Mouse (Mus musculus) midbrain, embryonic 11.5 days (tissue): ENCODE measurements around the gene Gpd2. TPM values are rescaled to one million over a fixed set of nuclear protein-coding genes. Genes with fewer than 3 reads are reported as not detected.

Experiments used
- ATAC-seq: fragments of 200-750 bp; cut with Nextera tagmentation; 2 replicates; pipeline ENCODE4 v1.8.0; 2017; ENCODE audit warnings: moderate TSS enrichment, moderate library complexity; ENCODE audit not compliant: low FRiP score
- DNase-seq: peaks from one replicate; pipeline ENCODE4 v3.0.0; 2015; ENCODE audit warnings: low spot score; ENCODE audit errors: missing footprints
- H3K27ac ChIP-seq: fragments of 300-500 bp; sonication (generic); 2 replicates; pipeline ENCODE4 v1.5.1; 2014; ENCODE audit warnings: low read depth, low read length
- H3K27me3 ChIP-seq: fragments of 300-500 bp; sonication (generic); 2 replicates; pipeline ENCODE4 v1.6.1; 2014; ENCODE audit warnings: mild to moderate bottlenecking, low read length, moderate library complexity, mixed read lengths; ENCODE audit not compliant: control insufficient read depth, insufficient read depth
- H3K36me3 ChIP-seq: fragments of 300-500 bp; sonication (generic); 2 replicates; pipeline ENCODE4 v1.6.1; 2014; ENCODE audit warnings: mild to moderate bottlenecking, low read length, moderate library complexity, mixed read lengths; ENCODE audit not compliant: control insufficient read depth, insufficient read depth
- H3K4me1 ChIP-seq: fragments of 300-500 bp; sonication (generic); 2 replicates; pipeline ENCODE4 v1.6.1; 2014; ENCODE audit warnings: low read length; ENCODE audit not compliant: control insufficient read depth, insufficient read depth
- H3K4me2 ChIP-seq: fragments of 300-500 bp; sonication (generic); 2 replicates; pipeline ENCODE4 v1.6.1; 2014; ENCODE audit warnings: mild to moderate bottlenecking, moderate library complexity
- H3K4me3 ChIP-seq: fragments of 300-500 bp; sonication (generic); 2 replicates; pipeline ENCODE4 v1.5.1; 2014; ENCODE audit warnings: low read depth, low read length
- H3K9ac ChIP-seq: fragments of 300-500 bp; sonication (generic); 2 replicates; pipeline ENCODE4 v1.6.1; 2014; ENCODE audit warnings: low read length
- H3K9me3 ChIP-seq: fragments of 300-500 bp; sonication (generic); 2 replicates; pipeline ENCODE4 v1.6.1; 2016; ENCODE audit warnings: low read length; ENCODE audit not compliant: control insufficient read depth
- WGBS: fragments of 180-500 bp; shearing (Covaris S2); extraction: QIAGEN DNeasy Blood & Tissue Kit; methylation state at CpG from one replicate; pipeline ENCODE4 v1.1.7; 2014; 5-methylcytosine and 5-hydroxymethylcytosine counted together
- polyA plus RNA-seq: library from polyadenylated mRNA; unstranded; fragments of >200 nt; fragmentation: Nextera tagmentation; extraction: Ambion mirVana; gene quantifications from 2 replicates; pipeline ENCODE4 v1.2.1, GENCODE M21; 2014

Gpd2 gene
- polyA plus RNA-seq, 1 experiment from 2014 or later, result 15.8 TPM

DNA sequence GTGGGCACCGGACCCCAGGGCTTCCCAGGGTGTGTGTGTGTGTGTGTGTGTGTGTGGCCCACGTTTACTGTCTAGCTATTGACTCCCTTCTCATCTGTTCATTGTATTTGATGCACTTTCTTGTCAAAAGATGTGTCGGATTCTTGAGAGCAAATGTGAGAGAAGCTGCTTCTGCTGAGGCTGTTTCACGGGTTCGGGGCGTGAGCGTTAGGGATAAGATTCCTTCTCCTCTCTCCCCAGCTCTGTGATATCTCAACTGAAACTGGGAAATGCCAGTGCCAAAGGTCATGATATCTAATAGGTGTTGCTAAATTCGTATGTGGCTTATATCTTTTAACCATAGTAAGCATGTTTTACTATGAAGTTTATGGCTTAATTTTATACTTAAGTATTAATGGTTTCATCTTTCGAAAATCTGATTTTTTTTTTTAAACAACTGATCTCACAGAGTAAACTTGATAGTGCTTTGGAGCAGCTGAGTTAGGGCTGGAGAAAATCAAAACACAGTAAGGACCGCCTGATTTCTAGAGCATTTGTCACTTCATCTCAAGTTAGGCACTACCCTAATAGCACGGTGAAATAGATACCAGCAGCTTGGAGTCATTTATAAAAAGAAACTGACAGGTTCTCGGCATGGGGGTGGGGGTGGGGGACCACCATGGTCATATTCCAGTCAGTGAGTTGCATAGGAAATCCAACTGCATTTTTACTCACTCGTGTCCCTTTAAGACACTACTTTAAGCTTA lies 32.4 kb downstream of the Gpd2 start:
- Histone ChIP-seq H3K36me3 (no peaks in the 10 kb centered on the region), H3K4me3 (no peak overlapping the region), H3K27ac (no peak overlapping the region), H3K4me2 (no peak overlapping the region), H3K9me3 (no peaks in the 10 kb centered on the region), H3K27me3 (peaks cover 16% of the 10 kb centered on the region), H3K4me1 (peaks cover 9% of the 10 kb centered on the region; the same call in 1 of the 2 replicates), H3K9ac (no peak overlapping the region)
- ATAC-seq (no peak), DNase-seq (peak; percentile 23)
- 76% methylated on average over 13 of the region's 13 CpGs for WGBS

DNA sequence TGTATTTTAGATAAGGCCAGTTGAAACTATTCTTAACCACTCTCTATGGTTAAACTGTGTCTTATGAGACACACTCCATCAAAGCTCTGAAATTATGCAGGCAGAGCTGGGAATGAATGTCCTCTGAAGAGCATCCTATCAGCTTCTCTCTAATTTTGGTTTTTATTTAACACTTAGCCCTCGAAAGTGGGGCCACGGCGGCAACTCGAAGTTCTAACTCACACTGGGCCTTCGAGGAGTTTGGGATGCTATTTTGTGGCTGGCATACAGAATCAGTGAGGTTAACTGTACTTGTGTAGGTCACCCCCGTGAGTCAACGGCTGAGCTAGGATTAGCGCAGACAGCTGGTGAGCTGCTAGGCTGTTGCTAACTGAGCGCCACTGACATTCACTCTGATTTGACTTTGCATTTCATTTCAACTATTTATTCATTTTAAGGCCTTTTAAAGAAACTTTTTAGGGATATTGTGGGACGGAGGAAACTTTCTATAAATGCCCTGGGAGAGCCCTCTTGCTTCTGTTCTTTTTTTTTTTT lies 42.8 kb downstream of the Gpd2 start:
- no peaks in the 10 kb centered on the region for H3K4me1 ChIP-seq
- peak; percentile 59 for DNase-seq
- H3K27ac ChIP-seq, result no peak overlapping the region
- H3K9ac ChIP-seq, result no peak overlapping the region
- WGBS, result 75% methylated on average over 10 of the region's 10 CpGs
- no peak overlapping the region for H3K4me3 ChIP-seq
- H3K36me3 ChIP-seq, result no peaks in the 10 kb centered on the region
- H3K9me3 ChIP-seq, result no peaks in the 10 kb centered on the region
- ATAC-seq, result no peak
- H3K27me3 ChIP-seq, result no peaks in the 10 kb centered on the region
- no peak overlapping the region for H3K4me2 ChIP-seq

DNA sequence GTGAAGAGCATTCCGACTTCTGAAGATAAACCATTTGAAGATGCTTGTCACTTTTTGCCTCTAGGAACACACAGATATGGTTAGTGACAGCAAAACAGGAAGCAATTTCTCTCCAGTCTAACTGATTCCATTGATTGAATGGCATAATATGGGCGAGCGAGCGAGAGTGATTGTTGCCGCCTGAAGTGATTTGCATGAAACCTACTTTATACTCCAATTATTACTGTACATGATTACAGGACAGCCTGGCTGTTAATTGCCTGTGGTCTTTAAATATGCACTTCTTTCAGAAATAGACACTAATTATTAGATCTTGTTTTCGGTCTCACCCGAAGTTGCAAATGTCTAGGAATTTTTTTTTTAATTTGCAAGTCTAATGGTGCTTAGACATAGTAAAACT lies 46.4 kb downstream of the Gpd2 start:
- WGBS, result 91% methylated on average over 7 of the region's 7 CpGs
- no peak overlapping the region for H3K27ac ChIP-seq
- DNase-seq (no peak), ATAC-seq (no peak)
- H3K4me1 ChIP-seq, result no peaks in the 10 kb centered on the region; the same call in 1 of the 2 replicates
- H3K9ac ChIP-seq, result no peak overlapping the region
- no peaks in the 10 kb centered on the region for H3K27me3 ChIP-seq
- no peaks in the 10 kb centered on the region; the same call in 1 of the 2 replicates for H3K36me3 ChIP-seq
- no peak overlapping the region for H3K4me2 ChIP-seq
- H3K9me3 ChIP-seq, result no peaks in the 10 kb centered on the region
- no peak overlapping the region for H3K4me3 ChIP-seq

- no peaks in the 10 kb centered on the region; the same call in 1 of the 2 replicates for H3K4me1 ChIP-seq
- no peaks in the 10 kb centered on the region; the same call in 1 of the 2 replicates for H3K36me3 ChIP-seq
- 75% methylated on average over 4 of the region's 4 CpGs for WGBS
- no peak overlapping the region for H3K4me3 ChIP-seq
- no peaks in the 10 kb centered on the region for H3K9me3 ChIP-seq
- H3K9ac ChIP-seq, result no peak overlapping the region
- no peak overlapping the region for H3K4me2 ChIP-seq
- ATAC-seq (no peak), DNase-seq (no peak)
- no peaks in the 10 kb centered on the region for H3K27me3 ChIP-seq
- H3K27ac ChIP-seq, result no peak overlapping the region
Measured at GRCm38 (mm10) chr2:57285197-57285596, 47.8 kb downstream of the Gpd2 start.

GRCm38 (mm10) chr2:57287986-57288385 lies 50.6 kb downstream of the Gpd2 start:
- Histone ChIP-seq H3K9ac (no peak overlapping the region), H3K4me2 (no peak overlapping the region), H3K4me3 (no peak overlapping the region), H3K4me1 (no peaks in the 10 kb centered on the region; the same call in 1 of the 2 replicates), H3K36me3 (no peaks in the 10 kb centered on the region; the same call in 1 of the 2 replicates), H3K9me3 (no peaks in the 10 kb centered on the region), H3K27ac (no peak overlapping the region), H3K27me3 (no peaks in the 10 kb centered on the region)
- DNase-seq (peak; percentile 33), ATAC-seq (no peak)
- 76% methylated on average over 1 of the region's 1 CpGs for WGBS

DNA sequence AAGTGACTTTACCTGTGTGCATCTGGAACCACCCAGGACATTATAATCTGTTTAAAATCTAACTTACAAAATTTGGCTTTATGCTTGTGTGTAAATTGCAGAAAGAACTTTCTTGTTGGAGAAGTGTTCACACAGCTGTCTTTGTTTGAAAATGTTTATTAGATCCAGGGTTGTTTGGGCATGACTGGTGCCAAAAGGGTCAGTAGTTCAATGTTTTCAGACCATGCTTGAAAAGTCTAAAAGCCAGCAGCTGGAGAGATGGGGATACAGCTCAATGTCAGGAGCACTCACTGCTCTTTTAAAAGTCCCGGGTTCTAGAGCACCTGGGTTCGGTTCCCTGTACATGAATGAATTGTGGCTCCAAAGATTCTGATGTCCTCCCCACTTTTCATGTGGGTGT lies 56.1 kb downstream of the Gpd2 start:
- DNase-seq, result peak; percentile 28
- H3K9ac ChIP-seq, result no peak overlapping the region
- H3K27me3 ChIP-seq, result no peaks in the 10 kb centered on the region
- H3K4me2 ChIP-seq, result no peak overlapping the region
- no peaks in the 10 kb centered on the region for H3K4me1 ChIP-seq
- H3K4me3 ChIP-seq, result no peak overlapping the region
- H3K36me3 ChIP-seq, result no peaks in the 10 kb centered on the region; the same call in 1 of the 2 replicates
- no peak for ATAC-seq
- H3K27ac ChIP-seq, result no peak overlapping the region
- H3K9me3 ChIP-seq, result no peaks in the 10 kb centered on the region
- 88% methylated on average over 2 of the region's 2 CpGs for WGBS

GRCm38 (mm10) chr2:57296069-57296468 lies 58.6 kb downstream of the Gpd2 start:
- 65% methylated on average over 4 of the region's 4 CpGs for WGBS
- H3K4me3 ChIP-seq, result no peak overlapping the region

DNA sequence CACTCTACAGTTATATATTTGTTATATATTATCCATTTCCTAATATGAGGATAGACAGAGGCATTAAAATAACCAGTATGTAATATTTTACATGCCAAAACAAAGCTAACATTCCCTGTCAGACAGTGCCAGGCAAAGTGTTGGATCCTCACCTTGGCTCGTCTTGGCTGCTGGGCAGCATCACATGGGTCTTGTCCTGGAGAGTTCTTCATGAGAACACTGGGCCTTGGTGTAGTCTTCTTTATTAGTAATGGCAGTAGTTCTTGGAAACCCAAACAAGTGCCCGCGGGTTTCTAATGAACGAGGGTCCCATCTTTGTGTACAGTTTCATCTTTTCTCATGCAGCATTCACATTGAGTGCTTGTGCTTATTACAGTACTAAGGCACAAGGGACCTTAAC lies 59.8 kb downstream of the Gpd2 start:
- 89% methylated on average over 4 of the region's 4 CpGs for WGBS
- H3K27me3 ChIP-seq, result no peaks in the 10 kb centered on the region
- H3K27ac ChIP-seq, result no peak overlapping the region
- no peak for DNase-seq
- no peak overlapping the region for H3K9ac ChIP-seq
- no peak overlapping the region for H3K4me2 ChIP-seq
- no peak for ATAC-seq
- H3K9me3 ChIP-seq, result no peaks in the 10 kb centered on the region
- no peak overlapping the region for H3K4me3 ChIP-seq
- no peaks in the 10 kb centered on the region for H3K4me1 ChIP-seq
- no peaks in the 10 kb centered on the region for H3K36me3 ChIP-seq

More at GRCm38 (mm10) chr2:57296069-57296468, 58.6 kb downstream of the Gpd2 start:
- peak; percentile 54 for DNase-seq
- Histone ChIP-seq H3K27ac (no peak overlapping the region), H3K27me3 (no peaks in the 10 kb centered on the region), H3K9ac (no peak overlapping the region), H3K4me1 (no peaks in the 10 kb centered on the region), H3K9me3 (no peaks in the 10 kb centered on the region), H3K4me2 (no peak overlapping the region), H3K36me3 (no peaks in the 10 kb centered on the region)
- ATAC-seq, result no peak

DNA sequence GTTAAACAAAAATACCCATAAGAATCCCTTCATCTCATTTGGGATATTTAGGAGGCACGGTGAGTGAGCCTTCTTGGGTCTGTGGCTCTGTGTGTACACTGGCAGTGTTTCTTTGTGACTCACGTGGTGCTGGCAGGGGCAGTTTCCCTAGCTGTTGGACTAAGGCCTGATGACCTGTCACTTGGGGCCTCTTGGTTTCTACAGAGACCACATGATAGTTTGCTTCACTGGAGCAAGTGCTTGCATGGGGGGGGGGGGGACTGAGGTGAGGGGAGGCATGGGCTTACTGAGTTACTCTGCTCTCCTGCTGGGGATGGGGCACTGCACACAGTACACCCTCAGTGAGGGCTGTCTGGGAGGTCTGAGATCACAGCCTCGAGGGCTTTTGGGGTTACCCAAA lies 64.1 kb downstream of the Gpd2 start:
- Histone ChIP-seq H3K27me3 (no peaks in the 10 kb centered on the region), H3K9ac (no peak overlapping the region), H3K36me3 (no peaks in the 10 kb centered on the region), H3K4me2 (no peak overlapping the region), H3K9me3 (no peaks in the 10 kb centered on the region), H3K4me1 (no peaks in the 10 kb centered on the region), H3K27ac (no peak overlapping the region), H3K4me3 (no peak overlapping the region)
- WGBS, result 46% methylated on average over 3 of the region's 3 CpGs
- ATAC-seq (no peak), DNase-seq (no peak)
